In the genomic region with DNA sequence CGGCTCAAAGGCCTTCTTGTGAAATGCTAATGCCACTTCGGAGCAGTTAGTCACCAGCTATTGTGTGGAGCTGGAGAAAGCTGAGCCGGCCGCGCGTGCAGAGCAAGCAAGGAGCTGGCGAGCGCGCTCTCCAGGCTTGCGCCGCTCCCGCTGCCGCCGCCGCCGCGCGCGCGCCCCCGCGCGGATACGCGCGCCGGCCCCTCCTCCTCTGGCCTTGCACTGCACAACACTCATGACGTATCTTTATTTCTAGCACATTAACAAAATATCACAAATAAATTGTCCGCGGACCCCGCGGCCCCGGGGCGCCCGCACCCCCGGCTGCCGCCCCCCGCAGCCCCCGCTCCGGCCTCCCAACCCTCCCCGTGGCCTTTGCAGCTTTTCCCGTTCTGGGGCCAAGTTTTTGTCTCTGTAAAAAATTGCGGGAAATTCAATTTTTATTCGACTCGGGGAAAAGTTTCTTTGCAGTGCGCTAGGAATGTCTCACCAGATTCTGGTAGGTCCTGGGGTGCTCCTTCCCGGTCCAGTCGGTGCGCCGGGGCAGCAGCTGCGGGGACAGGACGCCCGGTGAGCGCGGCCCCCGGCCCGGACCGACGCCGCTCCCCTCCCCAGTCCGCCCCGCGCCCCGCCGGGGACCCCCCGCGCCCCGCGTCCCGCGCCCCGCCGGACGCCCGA, we compare ENCODE assay signal across 8 mouse cellular contexts. TPM values are rescaled to one million over a fixed set of nuclear protein-coding genes. Genes with fewer than 3 reads are reported as not detected.
DNase-seq lines count a peak whose midpoint lies in the region; ATAC-seq and TF ChIP-seq lines count a peak whose summit lies in the region.

No protein-coding gene starts in this region.

- H3K36me3 ChIP-seq in intestine, postnatal 0 days (ENCODE audit: control insufficient read depth, insufficient read depth), result no peaks in the 10 kb centered on the region
- H3K36me3 ChIP-seq in midbrain, embryonic 11.5 days (ENCODE audit: control insufficient read depth, insufficient read depth, low read length), result no peaks in the 10 kb centered on the region

- H3K9ac ChIP-seq in intestine, postnatal 0 days (ENCODE audit: low read depth, low read length), result peak overlapping the region; percentile 91
- peak overlapping the region; percentile 99 for H3K9ac ChIP-seq in midbrain, embryonic 11.5 days (ENCODE audit: low read length)

- 0 out of 2 replicates have a peak, but pooled peaks cover 3% of the 10 kb centered on the region for H3K4me1 ChIP-seq in intestine, postnatal 0 days (replicated peaks; ENCODE audit: control insufficient read depth, insufficient read depth, low read length)
- H3K4me1 ChIP-seq in midbrain, embryonic 11.5 days (ENCODE audit: control insufficient read depth, insufficient read depth, low read length), result peaks cover 20% of the 10 kb centered on the region

- intact Hi-C loops in left cerebral cortex, postnatal 4 days (cut with DNase I), result loop anchor here (5.0 to 10.0 kb wide), 3 partner anchors 170 to 623 kb away; a partner anchor contains a TSS

- TF ChIP-seq CTCF in intestine, postnatal 0 days (IDR thresholded peaks at IDR 0.05; ENCODE audit: low read depth), result 0 out of 2 replicates have a peak, but pooled peaks have one; percentile 19

- peak overlapping the region; percentile 88 for H3K4me3 ChIP-seq in intestine, postnatal 0 days (ENCODE audit: low read depth, low read length)
- peak overlapping the region; percentile 97 for H3K4me3 ChIP-seq in midbrain, embryonic 11.5 days (ENCODE audit: low read depth, low read length)

- H3K4me2 ChIP-seq in intestine, postnatal 0 days (replicated peaks; ENCODE audit: low read depth), result peak overlapping the region; percentile 71
- peak overlapping the region; percentile 78 for H3K4me2 ChIP-seq in midbrain, embryonic 11.5 days

- WGBS in intestine, postnatal 0 days, result under 1% methylated on average over 56 of the region's 75 CpGs
- 1% methylated on average over 64 of the region's 75 CpGs for WGBS in midbrain, embryonic 11.5 days

- H3K27ac ChIP-seq in intestine, postnatal 0 days (ENCODE audit: low read depth, low read length), result peak overlapping the region; percentile 99
- peak overlapping the region; percentile 99 for H3K27ac ChIP-seq in midbrain, embryonic 11.5 days (ENCODE audit: low read depth, low read length)

- no peaks in the 10 kb centered on the region for H3K9me3 ChIP-seq in intestine, postnatal 0 days (ENCODE audit: control insufficient read depth)
- no peaks in the 10 kb centered on the region for H3K9me3 ChIP-seq in midbrain, embryonic 11.5 days (ENCODE audit: control insufficient read depth, low read length)

- no peaks in the 10 kb centered on the region for H3K27me3 ChIP-seq in intestine, postnatal 0 days (replicated peaks; ENCODE audit: control insufficient read depth, insufficient read depth, low read length)
- no peaks in the 10 kb centered on the region for H3K27me3 ChIP-seq in midbrain, embryonic 11.5 days (ENCODE audit: control insufficient read depth, insufficient read depth, low read length)

- DNase-seq in adrenal gland, postnatal 10 days, result peak; percentile 92
- peak; percentile 88 for DNase-seq in embryo, embryonic 9.5 days (ENCODE audit: extremely low spot score)
- DNase-seq in gastrocnemius, postnatal 4 days (ENCODE audit: low spot score in 2 of 2), result peak; percentile 69 to 87
- peak; percentile 89 for DNase-seq in left cerebral cortex, postnatal 4 days
- DNase-seq in midbrain, embryonic 11.5 days (ENCODE audit: low spot score, missing footprints), result peak; percentile 99
- peak; percentile 83 for DNase-seq in right cerebral cortex, postnatal 4 days
- peak; percentile 88 for DNase-seq in yolk sac, embryonic 10.5 days (ENCODE audit: low spot score)

- ATAC-seq in intestine, postnatal 0 days, result peak; percentile 84
- ATAC-seq in midbrain, embryonic 11.5 days (ENCODE audit: low FRiP score), result peak; percentile 83

RNA-seq across cellular contexts. Expression of a gene that starts 1.0 kb away (rescaled TPM):
- 10 to 100 TPM; 48.6 to 69.6 TPM for total RNA-seq in adrenal gland, postnatal 10 days (2021)
- total RNA-seq in gastrocnemius, postnatal 4 days (2021), result 10 to 100 TPM; 67.4 to 75.6 TPM
- polyA plus RNA-seq in intestine, postnatal 0 days (2015; fragmentation: Nextera tagmentation; extraction: Ambion mirVana), result 19.7 and 22.6 TPM in 2 replicates
- total RNA-seq in left cerebral cortex, postnatal 4 days (2021), result 10 to 100 TPM; 72.2 to 86.3 TPM
- 136 and 150 TPM in 2 replicates for polyA plus RNA-seq in midbrain, embryonic 11.5 days (2014; fragmentation: Nextera tagmentation; extraction: Ambion mirVana)

Comparison
In these comparisons a context has a peak if more than half of its experiments do, and no peak if none do; other contexts are left out.
1. Peak in every context shown above with its lines: DNase-seq, ATAC-seq, H3K4me3 ChIP-seq and H3K27ac ChIP-seq.